Mouse (Mus musculus) G1E (cell line): ENCODE measurements around the gene Gm13030.
"Not testable (repeated sequence)": the region's sequence is repeated elsewhere in the genome, so short reads cannot be mapped to it uniquely, and the experiment has no call there.

Experiments
- CTCF ChIP-seq: IDR thresholded peaks from 2 replicates; pipeline ENCODE4 v1.5.1; 2012; ENCODE audit warnings: low read depth, low read length, inconsistent platforms, mixed read lengths
- GATA1 ChIP-seq: IDR thresholded peaks from 2 replicates; pipeline ENCODE4 v1.6.1; 2012; ENCODE audit warnings: borderline replicate concordance, low read length, inconsistent platforms, mixed read lengths
- POLR2AphosphoS5 ChIP-seq: IDR thresholded peaks from 2 replicates; pipeline ENCODE4 v1.6.1; 2012; ENCODE audit warnings: low read depth, low read length, inconsistent platforms; ENCODE audit not compliant: insufficient replicate concordance
- TAL1 ChIP-seq: conservative IDR thresholded peaks from 2 replicates; pipeline ENCODE4 v1.6.1; 2012; ENCODE audit warnings: low read depth, low read length, inconsistent platforms, mixed read lengths

DNA sequence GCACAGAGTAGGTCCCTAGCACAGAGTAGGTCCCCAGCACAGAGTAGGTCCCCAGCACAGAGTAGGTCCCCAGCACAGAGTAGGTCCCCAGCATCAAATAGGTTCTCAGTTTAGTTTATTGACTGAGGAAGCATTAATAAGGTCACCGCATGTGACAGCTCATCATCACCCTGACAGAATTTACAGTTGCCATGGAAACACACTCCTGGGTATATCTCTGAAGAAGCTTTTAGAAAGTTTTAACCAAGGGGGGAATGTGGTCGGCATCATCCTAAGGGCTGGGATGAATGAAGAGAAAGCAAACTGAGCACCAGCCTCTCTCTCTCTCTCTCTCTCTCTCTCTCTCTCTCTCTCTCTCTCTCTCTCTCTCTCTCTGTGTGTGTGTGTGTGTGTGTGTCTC is 1.5 kb upstream of the Gm13030 start:
- not testable (repeated sequence) for TF ChIP-seq CTCF, GATA1, TAL1, POLR2AphosphoS5
